Mouse (Mus musculus) stomach, postnatal 0 days (tissue): ENCODE data around the gene Rtl10. TPM values are rescaled to one million over a fixed set of nuclear protein-coding genes. Genes with fewer than 3 reads are reported as not detected.

ENCODE experiments used
- ATAC-seq: fragments of 200-750 bp; cut with Nextera tagmentation; 2 replicates; pipeline ENCODE4 v1.8.0; 2017; ENCODE audit not compliant: low FRiP score, low TSS enrichment
- DNase-seq: peaks from one replicate; pipeline ENCODE4 v3.0.0-alpha.2; 2016; ENCODE audit warnings: low spot score
- H3K27ac ChIP-seq: fragments of 300-500 bp; sonication (generic); replicated peaks from 2 replicates; pipeline ENCODE4 v1.5.1; 2014; ENCODE audit warnings: mild to moderate bottlenecking, control low read depth
- H3K27me3 ChIP-seq: fragments of 300-500 bp; sonication (generic); 2 replicates; pipeline ENCODE4 v1.6.1; 2014; ENCODE audit warnings: low read length; ENCODE audit not compliant: control insufficient read depth, insufficient read depth
- H3K36me3 ChIP-seq: fragments of 300-500 bp; sonication (generic); 2 replicates; pipeline ENCODE4 v1.6.1; 2014; ENCODE audit warnings: low read length, mixed read lengths; ENCODE audit not compliant: control insufficient read depth, insufficient read depth
- H3K4me1 ChIP-seq: fragments of 300-500 bp; sonication (generic); replicated peaks from 2 replicates; pipeline ENCODE4 v1.6.1; 2014; ENCODE audit warnings: antibody characterized with exemption; ENCODE audit not compliant: control insufficient read depth, insufficient read depth
- H3K4me2 ChIP-seq: fragments of 300-500 bp; sonication (generic); replicated peaks from 2 replicates; pipeline ENCODE4 v1.6.1; 2014; ENCODE audit warnings: low read depth, mild to moderate bottlenecking, control low read depth, moderate library complexity
- H3K4me3 ChIP-seq: fragments of 300-500 bp; sonication (generic); 2 replicates; pipeline ENCODE4 v1.5.1; 2014; ENCODE audit warnings: low read depth, low read length, control low read depth
- H3K9ac ChIP-seq: fragments of 300-500 bp; sonication (generic); 2 replicates; pipeline ENCODE4 v1.6.1; 2014; ENCODE audit warnings: mild to moderate bottlenecking, low read length, control low read depth, mixed read lengths
- H3K9me3 ChIP-seq: fragments of 300-500 bp; sonication (generic); 2 replicates; pipeline ENCODE4 v1.6.1; 2016; ENCODE audit warnings: low read length; ENCODE audit not compliant: control insufficient read depth
- CTCF ChIP-seq: IDR thresholded peaks from 2 replicates; pipeline ENCODE4 v1.5.1; 2016; ENCODE audit warnings: antibody characterized with exemption, low read depth, mild to moderate bottlenecking, moderate library complexity
- EP300 ChIP-seq: optimal IDR thresholded peaks from 2 replicates; pipeline ENCODE3; 2016; ENCODE audit warnings: antibody characterized with exemption
- WGBS: fragments of 180-500 bp; shearing (Covaris S2); extraction: QIAGEN DNeasy Blood & Tissue Kit; methylation state at CpG from one replicate; pipeline ENCODE4 v1.1.7; 2014; 5-methylcytosine and 5-hydroxymethylcytosine counted together
- polyA plus RNA-seq: library from polyadenylated mRNA; unstranded; fragments of >200 nt; fragmentation: Nextera tagmentation; extraction: Ambion mirVana; gene quantifications from 2 replicates; pipeline ENCODE4 v1.2.1, GENCODE M21; 2015

Rtl10 gene
- 0.74 and 1.1 TPM in 2 replicates for polyA plus RNA-seq

DNA sequence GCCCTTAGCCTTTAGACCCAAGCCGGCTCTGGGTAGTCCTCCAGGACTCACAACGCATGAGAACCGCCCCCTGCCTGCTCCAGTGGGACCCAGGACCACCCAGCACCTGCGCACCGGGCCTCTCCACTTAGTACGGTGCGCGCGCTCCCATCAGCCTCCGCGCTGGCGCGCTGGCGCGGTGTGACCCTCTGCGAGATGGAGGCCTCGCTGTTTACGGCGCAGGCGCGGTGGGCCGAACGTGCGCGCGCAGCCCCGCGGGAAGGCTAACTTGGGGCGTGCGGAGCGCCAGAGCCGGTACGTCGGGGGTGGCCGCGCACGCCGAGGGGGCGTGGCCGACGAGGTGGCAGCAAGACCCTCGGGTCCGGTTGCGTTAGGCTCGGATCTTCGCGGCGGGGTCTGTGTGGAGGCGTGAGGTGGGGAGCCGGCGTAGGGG lies at the start of gene Rtl10, which contains the start of gene Gnb1l:
Gene Rtl10 (plus strand): TSS at position 344 of the 433 bp plus-strand sequence.
Gene Gnb1l (plus strand): TSS at position 156 of the 433 bp plus-strand sequence.
- peak; percentile 98 for ATAC-seq
- peak; percentile 28 for TF ChIP-seq CTCF
- TF ChIP-seq EP300 = no peak

DNA sequence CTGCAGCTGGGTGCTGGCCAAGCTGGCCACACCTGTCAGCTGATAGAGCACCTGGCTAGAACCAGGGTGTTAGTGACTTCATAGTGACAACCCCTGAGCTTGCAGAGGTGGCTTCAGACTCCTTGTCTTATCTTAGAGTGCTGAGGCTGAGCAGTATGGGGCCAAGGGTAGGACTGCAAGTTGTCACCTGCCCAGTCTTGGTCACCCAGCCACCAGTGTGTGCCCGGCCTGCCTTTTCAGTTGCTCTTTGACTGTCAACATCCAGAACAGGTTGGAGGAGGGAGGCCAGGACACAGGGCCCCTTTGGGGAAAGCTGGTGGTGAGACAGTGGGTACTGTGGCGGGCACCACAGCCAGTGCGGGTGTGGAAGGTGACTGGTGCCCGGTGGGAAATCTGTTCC lies 49.7 kb upstream of the Rtl10 start:
- Histone ChIP-seq H3K4me1 (no peaks in the 10 kb centered on the region), H3K9me3 (no peaks in the 10 kb centered on the region), H3K4me3 (no peak overlapping the region), H3K27ac (no peak overlapping the region), H3K4me2 (no peak overlapping the region), H3K27me3 (no peaks in the 10 kb centered on the region), H3K9ac (no peak overlapping the region), H3K36me3 (peaks cover 7% of the 10 kb centered on the region; the same call in 1 of the 2 replicates)
- DNase-seq = no peak
- 83% methylated on average over 3 of the region's 4 CpGs for WGBS
- peak; percentile 82 for ATAC-seq
- TF ChIP-seq EP300 (no peak), CTCF (no peak)

More for the DNA sequence above, at the start of gene Rtl10, which contains the start of gene Gnb1l:
- Histone ChIP-seq H3K36me3 (no peaks in the 10 kb centered on the region), H3K9me3 (no peaks in the 10 kb centered on the region), H3K27me3 (no peaks in the 10 kb centered on the region), H3K9ac (peak within 1 kb of the TSS; percentile 80), H3K4me2 (peak within 1 kb of the TSS; percentile 98), H3K27ac (peak within 1 kb of the TSS; percentile 74), H3K4me1 (no peaks in the 10 kb centered on the region), H3K4me3 (peak within 1 kb of the TSS; percentile 76)
- peak; percentile 94 for DNase-seq
- under 1% methylated on average over 51 of the region's 51 CpGs for WGBS

DNA sequence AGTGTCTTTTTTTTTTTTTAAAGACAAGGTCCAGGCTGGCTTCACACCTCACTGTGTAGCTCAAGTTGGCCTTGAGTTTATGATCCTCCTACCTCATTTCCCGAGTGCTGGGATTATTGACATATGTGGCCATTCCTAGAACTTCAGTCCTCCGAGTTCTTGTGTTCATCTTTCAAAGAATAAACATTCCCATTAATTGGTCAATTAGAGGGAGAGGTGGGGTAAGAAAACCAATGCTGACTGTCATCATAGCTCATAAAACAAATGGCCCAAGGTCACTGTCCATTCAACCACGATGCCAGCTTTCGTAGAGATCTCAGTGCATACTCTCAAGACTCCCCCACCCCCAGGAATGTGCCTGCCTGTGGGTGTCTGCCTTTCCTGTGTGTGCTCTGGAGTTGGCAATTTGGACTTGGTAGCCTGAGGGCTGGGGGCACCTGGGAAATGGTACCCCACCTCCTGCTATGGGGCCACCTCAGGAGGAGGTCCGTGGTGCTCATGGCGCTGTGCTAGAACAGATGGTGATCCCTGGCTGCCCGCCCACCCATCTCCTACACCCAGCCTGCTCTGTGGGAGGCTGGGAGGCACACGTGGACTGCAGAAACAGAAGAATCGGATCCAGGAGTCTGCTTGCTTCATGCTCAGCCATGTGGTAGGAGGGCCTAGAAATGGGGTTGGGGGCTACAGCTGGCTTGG lies 47.1 kb upstream of the Rtl10 start:
- DNase-seq (no peak), ATAC-seq (no peak)
- no peaks in the 10 kb centered on the region for H3K9me3 ChIP-seq

DNA sequence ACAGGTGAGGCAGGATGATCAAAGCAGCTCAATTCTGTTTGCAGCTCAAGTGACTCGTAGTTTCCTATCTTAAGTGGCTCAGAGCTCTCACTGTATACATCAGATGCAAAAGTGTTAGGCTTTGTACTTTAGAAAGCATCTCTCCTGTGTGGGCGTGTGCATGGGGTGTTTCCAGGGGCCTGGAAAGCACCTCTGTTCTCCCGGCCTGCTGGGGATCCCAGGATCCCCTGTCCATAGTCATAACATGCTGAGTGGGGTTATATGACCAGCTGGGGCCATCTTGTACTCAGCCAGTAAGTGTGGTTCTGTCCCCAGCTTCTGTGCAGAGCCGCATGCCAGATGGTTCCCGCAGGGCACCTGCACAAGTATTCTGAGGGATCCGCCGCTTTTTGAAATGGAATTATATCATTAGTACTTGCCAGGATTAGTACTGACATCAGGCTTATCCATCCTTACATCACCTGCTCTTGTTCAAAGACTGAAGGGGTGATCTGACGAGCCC lies 46.3 kb upstream of the Rtl10 start:
- Histone ChIP-seq H3K36me3 (peaks cover 10% of the 10 kb centered on the region; the same call in 1 of the 2 replicates), H3K9ac (no peak overlapping the region), H3K27ac (no peak overlapping the region), H3K4me3 (no peak overlapping the region), H3K4me1 (no peaks in the 10 kb centered on the region), H3K27me3 (no peaks in the 10 kb centered on the region), H3K9me3 (no peaks in the 10 kb centered on the region), H3K4me2 (no peak overlapping the region)
- ATAC-seq (no peak), DNase-seq (no peak)
- WGBS = 82% methylated on average over 8 of the region's 8 CpGs
- no peak for TF ChIP-seq CTCF
- no peak for TF ChIP-seq EP300

More for the DNA sequence above, 47.1 kb upstream of the Rtl10 start:
- H3K4me1 ChIP-seq = no peaks in the 10 kb centered on the region
- H3K27ac ChIP-seq = no peak overlapping the region
- peaks cover 6% of the 10 kb centered on the region; the same call in 1 of the 2 replicates for H3K36me3 ChIP-seq
- no peaks in the 10 kb centered on the region for H3K27me3 ChIP-seq
- no peak for TF ChIP-seq CTCF
- TF ChIP-seq EP300 = no peak
- no peak overlapping the region for H3K4me3 ChIP-seq
- H3K4me2 ChIP-seq = no peak overlapping the region
- WGBS = 58% methylated on average over 9 of the region's 9 CpGs
- H3K9ac ChIP-seq = no peak overlapping the region

DNA sequence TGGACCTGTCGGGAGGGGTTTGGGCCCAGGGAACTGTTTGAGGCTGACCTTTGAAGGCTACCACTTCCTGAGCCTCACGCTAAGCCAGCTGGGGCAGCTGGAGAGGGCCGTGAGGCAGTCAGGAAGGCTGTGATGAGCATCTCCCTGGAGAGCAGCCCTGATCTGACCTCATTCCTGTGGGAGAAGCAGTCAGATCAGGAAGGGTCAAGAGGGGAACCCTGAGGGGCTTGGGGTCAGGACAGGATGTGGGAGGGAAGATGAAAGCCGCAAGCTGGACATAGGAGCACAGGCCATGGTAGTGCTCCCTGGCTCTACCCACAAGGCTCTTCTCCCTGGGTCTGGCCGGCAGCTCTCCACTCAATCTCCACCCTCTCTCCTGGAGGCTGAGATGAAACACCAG lies 44.9 kb upstream of the Rtl10 start:
- H3K4me2 ChIP-seq = no peak overlapping the region
- TF ChIP-seq EP300 = no peak
- TF ChIP-seq CTCF = no peak
- H3K4me1 ChIP-seq = no peaks in the 10 kb centered on the region
- no peak overlapping the region for H3K27ac ChIP-seq
- ATAC-seq (no peak), DNase-seq (no peak)
- peaks cover 10% of the 10 kb centered on the region; the same call in 1 of the 2 replicates for H3K36me3 ChIP-seq
- no peaks in the 10 kb centered on the region for H3K9me3 ChIP-seq
- H3K4me3 ChIP-seq = no peak overlapping the region
- no peak overlapping the region for H3K9ac ChIP-seq
- 60% methylated on average over 5 of the region's 5 CpGs for WGBS
- no peaks in the 10 kb centered on the region for H3K27me3 ChIP-seq

DNA sequence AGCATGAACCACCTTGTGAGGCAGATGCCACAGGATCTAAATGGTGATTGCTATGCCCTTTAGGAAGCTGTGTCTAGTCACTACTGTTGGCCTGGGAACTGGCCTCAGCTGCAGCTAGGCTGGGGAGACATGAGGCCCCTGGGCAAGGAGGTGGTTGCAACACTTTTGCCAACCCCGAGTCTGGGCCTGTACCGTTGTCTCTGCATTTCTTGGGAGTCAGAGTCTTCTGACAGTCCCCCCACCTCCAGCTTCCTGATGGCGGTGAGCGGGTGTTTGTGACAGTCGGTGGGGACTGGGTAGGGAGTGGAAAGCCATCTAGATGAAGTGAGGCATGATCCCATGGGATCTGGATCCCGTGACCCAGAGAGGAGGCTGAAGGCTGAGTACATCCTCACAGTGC lies 43.3 kb upstream of the Rtl10 start:
- ATAC-seq (no peak), DNase-seq (no peak)
- no peak overlapping the region for H3K4me2 ChIP-seq
- no peaks in the 10 kb centered on the region; the same call in none of the 2 replicates for H3K4me1 ChIP-seq
- H3K9ac ChIP-seq = no peak overlapping the region
- 82% methylated on average over 6 of the region's 6 CpGs for WGBS
- H3K4me3 ChIP-seq = no peak overlapping the region
- H3K36me3 ChIP-seq = peaks cover 10% of the 10 kb centered on the region; the same call in 1 of the 2 replicates
- H3K27ac ChIP-seq = no peak overlapping the region
- H3K27me3 ChIP-seq = no peaks in the 10 kb centered on the region
- TF ChIP-seq EP300 (no peak), CTCF (no peak)
- H3K9me3 ChIP-seq = no peaks in the 10 kb centered on the region
